Mouse (Mus musculus): ENCODE measurements around the gene Smim1. TPM values are rescaled to one million over a fixed set of nuclear protein-coding genes. Genes with fewer than 3 reads are reported as not detected.

The Smim1 gene
- total RNA-seq, 2 experiments from 2014 or later, result 11.7 to 14.8 TPM

- peak; percentile 61 for DNase-seq
Observed at GRCm38 (mm10) chr4:154019571-154019970, 6.5 kb downstream of the Smim1 start.

GRCm38 (mm10) chr4:154015476-154015875 is 10.6 kb downstream of the Smim1 start:
- DNase-seq, result no peak

- peak; percentile 39 for DNase-seq
Observed at GRCm38 (mm10) chr4:154012132-154012882, 13.7 kb downstream of the Smim1 start.

- DNase-seq, result peak; percentile 84
Observed at GRCm38 (mm10) chr4:154011646-154012089, 14.4 kb downstream of the Smim1 start, which contains the start of gene Lrrc47. TSS of gene Lrrc47 (plus strand) at chr4:154011731.

GRCm38 (mm10) chr4:154010907-154011645 is 15.0 kb downstream of the Smim1 start:
- DNase-seq, result no peak

GRCm38 (mm10) chr4:154007759-154008158 is 18.3 kb downstream of the Smim1 start:
- DNase-seq, result no peak

- no peak for DNase-seq
Observed at GRCm38 (mm10) chr4:154006264-154006663, 19.8 kb downstream of the Smim1 start.

- no peak for DNase-seq
Observed at GRCm38 (mm10) chr4:154005488-154005887, 20.5 kb downstream of the Smim1 start.

- no peak for DNase-seq
Observed at GRCm38 (mm10) chr4:153993505-153993904, 32.5 kb downstream of the Smim1 start.

- DNase-seq, result no peak
Observed at GRCm38 (mm10) chr4:153992715-153993114, 33.3 kb downstream of the Smim1 start.

GRCm38 (mm10) chr4:153980470-153980869 is 45.6 kb downstream of the Smim1 start:
- no peak for DNase-seq

- no peak for DNase-seq
Observed at GRCm38 (mm10) chr4:153979243-153979642, 46.8 kb downstream of the Smim1 start.

GRCm38 (mm10) chr4:153975768-153976167 is 50.3 kb downstream of the Smim1 start:
- DNase-seq, result no peak

GRCm38 (mm10) chr4:153975292-153975662 is 50.8 kb downstream of the Smim1 start:
- no peak for DNase-seq

GRCm38 (mm10) chr4:153974431-153975291 is 51.4 kb downstream of the Smim1 start, which contains the start of the genes Dffb and Cep104:
TSS of gene Dffb (minus strand) at chr4:153975126.
TSS of gene Cep104 (plus strand) at chr4:153975194.
- peak; percentile 97 for DNase-seq

Other genes starting within 250 kb of the Smim1 start
- gene A430005L14Rik, start 69.0 kb downstream of the Smim1 start, total RNA-seq (2021), result 10 to 100 TPM; 17.1 to 18.5 TPM
- 1 to 10 TPM; 5.8 to 6.2 TPM for gene Dffb, start 51.1 kb downstream of the Smim1 start, total RNA-seq (2021)
- gene Cep104, start 51.0 kb downstream of the Smim1 start, total RNA-seq (2021), result 10 to 100 TPM; 24.1 to 26.4 TPM
- 10 to 100 TPM; 45.8 to 46.7 TPM for gene Lrrc47, start 14.5 kb downstream of the Smim1 start, total RNA-seq (2021)
- not detected for gene Ccdc27, start 16.4 kb upstream of the Smim1 start, total RNA-seq (2021)
- not detected for gene Trp73, start 114.0 kb upstream of the Smim1 start, total RNA-seq (2021)
- gene Wrap73, start 116.1 kb upstream of the Smim1 start, total RNA-seq (2021), result 10 to 100 TPM; 11.6 to 13.3 TPM
- 100 to 1,000 TPM; 100 to 113 TPM for gene Tprgl, start 134.4 kb upstream of the Smim1 start, total RNA-seq (2021)
- gene Megf6, start 144.5 kb upstream of the Smim1 start, total RNA-seq (2021), result 10 to 100 TPM; 50.0 to 52.8 TPM

Measured in heart, postnatal 4 days (tissue).